Mouse (Mus musculus) layer of hippocampus, adult 9-11 months (tissue): ENCODE measurements around the gene Hoxc8.

Experiments
- DNase-seq: peaks from one replicate; pipeline ENCODE4 v3.0.0; 2022

Hoxc8 gene

GRCm38 (mm10) chr15:102983716-102984115, 6.7 kb upstream of the Hoxc8 start:
- DNase-seq = no peak

- no peak for DNase-seq
Measured at GRCm38 (mm10) chr15:102984521-102984920, 5.9 kb upstream of the Hoxc8 start.

GRCm38 (mm10) chr15:102984925-102985324, 5.5 kb upstream of the Hoxc8 start:
- DNase-seq = no peak

GRCm38 (mm10) chr15:102987124-102987833, 3.1 kb upstream of the Hoxc8 start:
- peak; percentile 66 for DNase-seq

- DNase-seq = no peak
Measured at GRCm38 (mm10) chr15:102988078-102988477, 2.3 kb upstream of the Hoxc8 start.

GRCm38 (mm10) chr15:102991782-102992181, 1.4 kb downstream of the Hoxc8 start:
- DNase-seq = no peak

- DNase-seq = no peak
Measured at GRCm38 (mm10) chr15:102992206-102992605, 1.8 kb downstream of the Hoxc8 start.

GRCm38 (mm10) chr15:102992863-102993262, 2.5 kb downstream of the Hoxc8 start:
- DNase-seq = no peak

GRCm38 (mm10) chr15:102996548-102996947, 6.1 kb downstream of the Hoxc8 start:
- no peak for DNase-seq

- DNase-seq = no peak
Measured at GRCm38 (mm10) chr15:102997431-102997830, 7.0 kb downstream of the Hoxc8 start.

- no peak for DNase-seq
Measured at GRCm38 (mm10) chr15:102997939-102998355, 7.5 kb downstream of the Hoxc8 start, which contains the start of gene Hoxc6. Gene Hoxc6 (plus strand): TSS chr15:102998257.

- no peak for DNase-seq
Measured at GRCm38 (mm10) chr15:102998608-102999182, 8.3 kb downstream of the Hoxc8 start.

- peak; percentile 14 for DNase-seq
Measured at GRCm38 (mm10) chr15:102999183-102999831, 8.9 kb downstream of the Hoxc8 start.

- DNase-seq = no peak
Measured at GRCm38 (mm10) chr15:102999955-103000354, 9.5 kb downstream of the Hoxc8 start.

- DNase-seq = no peak
Measured at GRCm38 (mm10) chr15:103000501-103000901, 10.1 kb downstream of the Hoxc8 start.

GRCm38 (mm10) chr15:103001370-103001769, 11.0 kb downstream of the Hoxc8 start:
- no peak for DNase-seq

- no peak for DNase-seq
Measured at GRCm38 (mm10) chr15:103002156-103002555, 11.7 kb downstream of the Hoxc8 start.

GRCm38 (mm10) chr15:103002821-103003448, 12.5 kb downstream of the Hoxc8 start:
- no peak for DNase-seq

- no peak for DNase-seq
Measured at GRCm38 (mm10) chr15:103005308-103005707, 14.9 kb downstream of the Hoxc8 start.

GRCm38 (mm10) chr15:103005797-103006196, 15.4 kb downstream of the Hoxc8 start:
- DNase-seq = no peak

GRCm38 (mm10) chr15:103006326-103006725, 15.9 kb downstream of the Hoxc8 start:
- no peak for DNase-seq

GRCm38 (mm10) chr15:103009265-103010111, 19.1 kb downstream of the Hoxc8 start:
- DNase-seq = no peak
